Mouse (Mus musculus) hindbrain, embryonic 16.5 days (tissue): ENCODE measurements at regions not wholly inside any gene's neighbourhood (a gene's known extent, or its start where the extent isn't known, plus 50 kb on each side); places are given as distances from the start of the nearest gene placed in this dataset.
A peak's percentile ranks its signal among the peaks of the same experiment; 100 is the strongest.

ENCODE experiments used
- ATAC-seq: fragments of 200-750 bp; cut with Nextera tagmentation; 2 replicates; pipeline ENCODE4 v1.8.0; 2017; ENCODE audit warnings: moderate TSS enrichment, moderate library complexity
- H3K27ac ChIP-seq: fragments of 300-500 bp; sonication (generic); 2 replicates; pipeline ENCODE4 v1.5.1; 2014; ENCODE audit warnings: low read depth, mild to moderate bottlenecking, control low read depth, low read length, moderate library complexity
- H3K27me3 ChIP-seq: fragments of 300-500 bp; sonication (generic); replicated peaks from 2 replicates; pipeline ENCODE4 v1.6.1; 2014; ENCODE audit warnings: low read length; ENCODE audit not compliant: control insufficient read depth, insufficient read depth
- H3K36me3 ChIP-seq: fragments of 300-500 bp; sonication (generic); 2 replicates; pipeline ENCODE4 v1.6.1; 2014; ENCODE audit warnings: mild to moderate bottlenecking, low read length, moderate library complexity, mixed read lengths; ENCODE audit not compliant: control insufficient read depth, insufficient read depth
- H3K4me1 ChIP-seq: fragments of 300-500 bp; sonication (generic); 2 replicates; pipeline ENCODE4 v1.6.1; 2014; ENCODE audit warnings: low read depth, low read length; ENCODE audit not compliant: control insufficient read depth, insufficient read depth
- H3K4me2 ChIP-seq: fragments of 300-500 bp; sonication (generic); 2 replicates; pipeline ENCODE4 v1.6.1; 2014; ENCODE audit warnings: mild to moderate bottlenecking, low read length, control low read depth, moderate library complexity
- H3K4me3 ChIP-seq: fragments of 300-500 bp; sonication (generic); 2 replicates; pipeline ENCODE4 v1.5.1; 2014; ENCODE audit warnings: mild to moderate bottlenecking, low read length, control low read depth, moderate library complexity
- H3K9ac ChIP-seq: fragments of 300-500 bp; sonication (generic); 2 replicates; pipeline ENCODE4 v1.6.1; 2014; ENCODE audit warnings: low read depth, mild to moderate bottlenecking, control low read depth, low read length, moderate library complexity
- H3K9me3 ChIP-seq: fragments of 300-500 bp; sonication (generic); 2 replicates; pipeline ENCODE4 v1.6.1; 2014; ENCODE audit warnings: mild to moderate bottlenecking, low read length, moderate library complexity; ENCODE audit not compliant: control insufficient read depth
- WGBS: fragments of 180-500 bp; shearing (Covaris S2); extraction: QIAGEN DNeasy Blood & Tissue Kit; methylation state at CpG from one replicate; pipeline ENCODE4 v1.1.7; 2014; 5-methylcytosine and 5-hydroxymethylcytosine counted together

GRCm38 (mm10) chr16:97234321-97234720 lies 63.8 kb upstream of the Dscam start:
- H3K4me3 ChIP-seq, result no peak overlapping the region
- H3K9ac ChIP-seq, result no peak overlapping the region
- no peaks in the 10 kb centered on the region for H3K27me3 ChIP-seq
- no peaks in the 10 kb centered on the region for H3K36me3 ChIP-seq
- no peak overlapping the region for H3K4me2 ChIP-seq
- ATAC-seq, result no peak
- no peaks in the 10 kb centered on the region for H3K9me3 ChIP-seq
- no peak overlapping the region for H3K27ac ChIP-seq
- H3K4me1 ChIP-seq, result no peaks in the 10 kb centered on the region
- 44% methylated on average over 3 of the region's 3 CpGs for WGBS

DNA sequence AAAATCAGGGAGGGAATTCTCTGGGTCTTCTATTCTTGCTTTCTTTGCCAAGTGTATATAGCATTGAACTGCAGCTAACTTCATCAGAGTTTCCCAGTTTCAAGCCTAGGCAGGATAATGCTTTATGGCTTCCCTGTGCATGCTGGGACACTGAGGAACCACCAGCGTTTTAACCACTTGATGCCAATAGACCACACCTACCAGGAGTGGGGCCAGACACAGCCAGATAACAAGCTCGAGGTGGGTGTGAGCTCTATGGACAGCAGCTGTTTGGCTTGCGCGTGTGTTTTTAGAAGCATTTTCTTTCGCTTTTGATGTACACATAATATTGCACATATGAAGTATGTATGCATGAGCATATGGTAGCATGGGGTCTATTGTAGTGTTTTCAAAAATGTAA lies 69.1 kb upstream of the Dscam start:
- Histone ChIP-seq H3K4me3 (no peak overlapping the region), H3K27ac (no peak overlapping the region), H3K9me3 (no peaks in the 10 kb centered on the region), H3K4me2 (no peak overlapping the region), H3K4me1 (no peaks in the 10 kb centered on the region), H3K36me3 (no peaks in the 10 kb centered on the region), H3K27me3 (no peaks in the 10 kb centered on the region), H3K9ac (no peak overlapping the region)
- 85% methylated on average over 5 of the region's 5 CpGs for WGBS
- no peak for ATAC-seq

DNA sequence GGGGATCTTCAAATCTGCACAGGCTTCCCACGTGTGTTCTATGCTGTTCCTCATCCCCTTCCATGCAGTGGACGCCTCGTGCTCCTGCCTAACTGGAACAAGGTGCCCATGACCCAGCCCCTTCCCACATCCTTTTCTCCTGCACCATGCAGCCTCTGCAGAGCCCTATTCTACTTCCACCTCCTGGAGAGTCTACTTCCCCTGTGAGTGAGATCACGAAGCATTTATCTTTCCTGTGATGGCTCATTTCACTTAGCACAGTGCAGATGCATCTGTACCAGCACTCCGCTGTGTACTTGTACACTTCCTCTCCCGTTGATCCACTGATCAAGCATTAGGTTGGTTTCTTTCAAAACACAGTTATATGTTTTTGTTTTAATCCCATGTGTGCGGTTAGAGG lies 69.5 kb upstream of the Dscam start:
- H3K4me2 ChIP-seq, result no peak overlapping the region
- ATAC-seq, result no peak
- no peaks in the 10 kb centered on the region for H3K4me1 ChIP-seq
- no peak overlapping the region for H3K4me3 ChIP-seq
- no peaks in the 10 kb centered on the region for H3K36me3 ChIP-seq
- H3K27me3 ChIP-seq, result no peaks in the 10 kb centered on the region
- H3K27ac ChIP-seq, result no peak overlapping the region
- WGBS, result 87% methylated on average over 7 of the region's 7 CpGs
- H3K9ac ChIP-seq, result no peak overlapping the region
- H3K9me3 ChIP-seq, result no peaks in the 10 kb centered on the region

DNA sequence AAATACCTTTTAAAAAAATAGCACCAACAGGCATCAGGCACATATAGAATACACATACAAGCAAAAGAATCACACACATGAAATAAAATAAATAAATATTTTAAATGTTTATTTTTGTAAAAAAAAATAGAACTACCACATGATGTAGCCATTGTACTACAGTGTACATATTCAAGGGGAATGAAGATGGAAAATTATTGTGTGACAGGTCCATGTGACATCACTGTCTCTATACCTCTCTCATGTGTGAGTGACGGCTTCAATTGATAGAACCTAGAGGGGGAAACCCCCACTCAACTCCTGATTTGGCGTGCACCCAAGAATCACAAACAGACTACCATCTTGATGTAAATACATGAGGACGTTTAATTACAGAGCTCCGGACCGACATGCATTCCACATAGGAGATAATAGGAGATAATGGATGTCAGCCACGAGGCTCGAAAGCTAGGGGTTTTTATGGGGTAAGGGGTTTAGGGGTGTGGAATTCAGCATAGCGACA lies 70.4 kb upstream of the Dscam start:
- Histone ChIP-seq H3K27me3 (no peaks in the 10 kb centered on the region), H3K9me3 (no peaks in the 10 kb centered on the region), H3K4me3 (no peak overlapping the region), H3K4me1 (no peaks in the 10 kb centered on the region), H3K4me2 (no peak overlapping the region), H3K9ac (no peak overlapping the region), H3K27ac (no peak overlapping the region), H3K36me3 (no peaks in the 10 kb centered on the region)
- no peak for ATAC-seq
- 57% methylated on average over 7 of the region's 8 CpGs for WGBS

GRCm38 (mm10) chr16:97241639-97242038 lies 71.1 kb upstream of the Dscam start:
- Histone ChIP-seq H3K4me3 (no peak overlapping the region), H3K27me3 (no peaks in the 10 kb centered on the region), H3K9me3 (no peaks in the 10 kb centered on the region), H3K9ac (no peak overlapping the region), H3K27ac (no peak overlapping the region), H3K4me1 (no peaks in the 10 kb centered on the region), H3K36me3 (no peaks in the 10 kb centered on the region), H3K4me2 (no peak overlapping the region)
- ATAC-seq, result no peak

- Histone ChIP-seq H3K9ac (no peak overlapping the region; the same call in 1 of the 2 replicates), H3K27me3 (no peaks in the 10 kb centered on the region), H3K27ac (no peak overlapping the region), H3K9me3 (no peaks in the 10 kb centered on the region), H3K4me2 (no peak overlapping the region), H3K4me1 (peaks cover 4% of the 10 kb centered on the region; the same call in 1 of the 2 replicates), H3K36me3 (no peaks in the 10 kb centered on the region), H3K4me3 (no peak overlapping the region)
- 76% methylated on average over 6 of the region's 6 CpGs for whole genome bisulfite sequencing
- no peak for ATAC-seq
Observed at GRCm38 (mm10) chr16:97250488-97250887, 79.9 kb upstream of the Dscam start.

DNA sequence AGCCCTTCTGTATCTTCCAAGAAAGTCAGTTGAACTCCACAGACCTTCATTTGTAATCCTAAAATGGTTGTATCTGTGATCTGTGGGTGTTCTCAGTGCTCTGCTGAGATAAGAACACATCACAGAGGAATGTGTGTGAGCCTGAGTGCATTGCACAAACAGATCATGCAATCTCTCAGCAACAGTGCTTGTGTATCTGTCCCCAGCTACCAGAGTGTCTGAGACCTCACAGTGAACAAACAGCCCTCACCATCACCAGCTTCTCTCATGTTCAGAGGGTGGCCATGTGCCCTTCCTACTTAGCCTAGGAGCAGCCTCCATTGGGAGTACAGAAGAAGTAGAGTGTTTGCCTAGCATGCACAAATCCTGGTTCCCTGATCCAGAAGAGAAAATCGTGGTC lies 82.0 kb upstream of the Dscam start:
- Histone ChIP-seq H3K4me1 (peaks cover 4% of the 10 kb centered on the region; the same call in 1 of the 2 replicates), H3K36me3 (no peaks in the 10 kb centered on the region), H3K4me3 (no peak overlapping the region), H3K4me2 (no peak overlapping the region), H3K27ac (peak overlapping the region; percentile 16; the same call in 1 of the 2 replicates), H3K9ac (no peak overlapping the region), H3K9me3 (no peaks in the 10 kb centered on the region), H3K27me3 (no peaks in the 10 kb centered on the region)
- no peak for ATAC-seq
- WGBS, result 100% methylated on average over 1 of the region's 1 CpGs

DNA sequence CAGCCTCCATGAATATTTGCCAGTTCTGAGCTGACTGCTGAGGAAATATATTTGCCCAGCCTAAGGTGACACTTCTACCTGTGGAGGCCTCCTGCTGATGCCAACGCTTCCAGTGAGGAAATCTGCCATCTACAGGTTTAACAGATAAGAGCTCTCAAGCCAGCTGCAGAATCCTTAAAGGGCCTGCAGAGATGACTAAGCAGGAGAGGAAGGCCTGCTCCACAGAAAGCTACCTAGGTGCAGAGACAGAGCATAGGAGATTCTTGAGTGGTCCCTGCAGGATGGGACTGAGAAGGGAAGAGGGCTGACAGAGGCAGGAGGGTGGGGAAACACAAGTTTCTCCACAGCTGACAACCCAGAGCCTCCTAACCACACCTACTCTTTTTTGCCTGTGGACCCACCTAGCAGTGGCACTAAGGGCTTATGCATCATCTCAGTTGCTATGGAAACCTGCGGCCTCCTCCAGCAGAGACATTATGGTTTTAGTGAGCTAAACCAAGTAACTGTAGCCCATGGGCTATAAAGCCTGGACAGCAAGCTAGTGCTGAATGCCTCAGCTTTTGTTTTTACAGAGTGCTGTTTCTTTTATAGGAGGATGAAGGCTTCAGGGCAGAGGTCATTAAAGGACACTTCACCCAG lies 82.6 kb upstream of the Dscam start:
- peak overlapping the region; percentile 51 for H3K27ac ChIP-seq
- ATAC-seq, result peak; percentile 77

GRCm38 (mm10) chr16:97258821-97259220 lies 88.3 kb upstream of the Dscam start:
- no peaks in the 10 kb centered on the region for H3K9me3 ChIP-seq
- no peaks in the 10 kb centered on the region for H3K27me3 ChIP-seq
- H3K4me1 ChIP-seq, result peaks cover 4% of the 10 kb centered on the region; the same call in 1 of the 2 replicates
- H3K4me2 ChIP-seq, result no peak overlapping the region
- H3K27ac ChIP-seq, result no peak overlapping the region
- H3K9ac ChIP-seq, result no peak overlapping the region
- H3K4me3 ChIP-seq, result no peak overlapping the region
- 86% methylated on average over 6 of the region's 6 CpGs for WGBS
- no peak for ATAC-seq
- no peaks in the 10 kb centered on the region for H3K36me3 ChIP-seq

More for the DNA sequence above, 82.6 kb upstream of the Dscam start:
- Histone ChIP-seq H3K9ac (no peak overlapping the region), H3K4me3 (no peak overlapping the region), H3K9me3 (no peaks in the 10 kb centered on the region), H3K27me3 (no peaks in the 10 kb centered on the region), H3K4me1 (peaks cover 4% of the 10 kb centered on the region; the same call in 1 of the 2 replicates), H3K36me3 (no peaks in the 10 kb centered on the region), H3K4me2 (no peak overlapping the region)
- WGBS, result 44% methylated on average over 2 of the region's 2 CpGs
